Mouse (Mus musculus) kidney, embryonic 15.5 days (tissue): ENCODE data around the gene Ralgapa1. TPM values are rescaled to one million over a fixed set of nuclear protein-coding genes. Genes with fewer than 3 reads are reported as not detected.

Source experiments
- ATAC-seq: fragments of 200-750 bp; cut with Nextera tagmentation; replicated peaks from 2 replicates; pipeline ENCODE4 v1.8.0; 2017; ENCODE audit warnings: moderate TSS enrichment; ENCODE audit not compliant: low FRiP score
- H3K27ac ChIP-seq: fragments of 300-500 bp; sonication (generic); 2 replicates; pipeline ENCODE4 v1.5.1; 2015; ENCODE audit warnings: mild to moderate bottlenecking, inconsistent platforms
- H3K27me3 ChIP-seq: fragments of 300-500 bp; sonication (generic); 2 replicates; pipeline ENCODE4 v1.6.1; 2015; ENCODE audit warnings: inconsistent platforms
- H3K36me3 ChIP-seq: fragments of 300-500 bp; sonication (generic); 2 replicates; pipeline ENCODE4 v1.6.1; 2015; ENCODE audit warnings: inconsistent platforms
- H3K4me1 ChIP-seq: fragments of 300-500 bp; sonication (generic); 2 replicates; pipeline ENCODE4 v1.6.1; 2015; ENCODE audit warnings: inconsistent platforms
- H3K4me2 ChIP-seq: fragments of 300-500 bp; sonication (generic); 2 replicates; pipeline ENCODE4 v1.6.1; 2015; ENCODE audit warnings: moderate library complexity, mild to moderate bottlenecking, inconsistent platforms
- H3K4me3 ChIP-seq: fragments of 300-500 bp; sonication (generic); replicated peaks from 2 replicates; pipeline ENCODE4 v1.5.1; 2015; ENCODE audit warnings: mild to moderate bottlenecking, inconsistent platforms
- H3K9ac ChIP-seq: fragments of 300-500 bp; sonication (generic); 2 replicates; pipeline ENCODE4 v1.6.1; 2015; ENCODE audit warnings: mild to moderate bottlenecking, inconsistent platforms
- H3K9me3 ChIP-seq: fragments of 300-500 bp; sonication (generic); replicated peaks from 2 replicates; pipeline ENCODE4 v1.6.1; 2016; ENCODE audit warnings: inconsistent platforms
- whole genome bisulfite sequencing: fragments of 180-500 bp; shearing (Covaris S2); methylation state at CpG from one replicate; pipeline ENCODE4 v1.1.7; 2015; ENCODE audit warnings: mixed read lengths; 5-methylcytosine and 5-hydroxymethylcytosine counted together
- polyA plus RNA-seq: library from polyadenylated mRNA; unstranded; fragments of >200 nt; fragmentation: Nextera tagmentation; extraction: Ambion mirVana; gene quantifications from 2 replicates; pipeline ENCODE4 v1.2.1, GENCODE M21; 2015

The Ralgapa1 gene
- 13.2 and 14.0 TPM in 2 replicates for polyA plus RNA-seq

GRCm38 (mm10) chr12:55820661-55821314, at the start of gene Ralgapa1:
Gene Ralgapa1, minus strand, starts transcription at chr12:55821167.
- Histone ChIP-seq H3K4me1 (peaks cover 3% of the 10 kb centered on the region; the same call in 1 of the 2 replicates), H3K27ac (peak within 1 kb of the TSS; percentile 96), H3K4me2 (peak within 1 kb of the TSS; percentile 81), H3K4me3 (peak within 1 kb of the TSS; percentile 81), H3K9ac (peak within 1 kb of the TSS; percentile 88), H3K36me3 (no peaks in the 10 kb centered on the region), H3K9me3 (no peaks in the 10 kb centered on the region), H3K27me3 (no peaks in the 10 kb centered on the region)
- WGBS = under 1% methylated on average over 77 of the region's 78 CpGs
- ATAC-seq = peak; percentile 94

DNA sequence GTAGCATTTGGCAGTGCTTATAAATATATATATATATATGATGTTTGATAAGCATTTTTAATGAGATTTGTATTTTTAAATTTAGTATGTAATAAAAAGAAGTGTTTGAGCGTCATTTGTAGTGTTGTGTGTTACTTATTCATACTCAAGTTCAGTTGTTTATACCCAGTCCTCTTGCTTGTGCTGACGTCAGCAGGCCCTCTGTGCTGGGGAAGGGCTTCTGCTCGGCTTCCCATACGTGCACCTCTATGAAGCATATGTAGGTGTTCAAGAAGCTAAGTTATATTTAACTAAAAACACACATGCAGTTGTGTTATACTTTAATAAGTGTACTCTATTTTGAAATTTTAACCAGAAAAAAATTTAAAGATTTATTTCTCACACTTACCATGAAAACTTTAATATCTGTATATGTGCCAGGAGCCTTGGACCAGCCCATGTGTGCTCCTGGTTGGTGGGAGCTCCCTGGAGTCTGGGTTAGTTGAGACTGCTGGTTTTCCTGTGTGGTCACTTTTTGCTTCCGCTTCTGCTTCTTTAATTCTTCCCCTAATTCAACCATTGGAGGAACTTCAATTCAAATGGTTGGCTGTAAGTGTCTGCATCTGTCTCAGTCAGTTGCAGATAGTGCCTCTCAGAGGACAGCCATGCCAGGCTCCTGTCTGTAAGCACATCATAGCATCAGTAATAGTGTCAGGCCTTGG, 48.8 kb upstream of the Ralgapa1 start:
- no peaks in the 10 kb centered on the region for H3K27me3 ChIP-seq
- no peaks in the 10 kb centered on the region for H3K4me1 ChIP-seq
- H3K27ac ChIP-seq = no peak overlapping the region
- ATAC-seq = no peak
- H3K4me3 ChIP-seq = no peak overlapping the region
- H3K9ac ChIP-seq = no peak overlapping the region
- WGBS = 93% methylated on average over 5 of the region's 5 CpGs
- peaks cover 64% of the 10 kb centered on the region for H3K36me3 ChIP-seq
- H3K4me2 ChIP-seq = no peak overlapping the region
- H3K9me3 ChIP-seq = peaks cover 7% of the 10 kb centered on the region; the same call in 1 of the 2 replicates

GRCm38 (mm10) chr12:55867738-55868137, 46.8 kb upstream of the Ralgapa1 start:
- H3K36me3 ChIP-seq = peaks cover 77% of the 10 kb centered on the region

GRCm38 (mm10) chr12:55860631-55861030, 39.7 kb upstream of the Ralgapa1 start:
- Histone ChIP-seq H3K4me2 (no peak overlapping the region), H3K4me3 (no peak overlapping the region), H3K27me3 (no peaks in the 10 kb centered on the region), H3K4me1 (no peaks in the 10 kb centered on the region), H3K27ac (no peak overlapping the region), H3K9me3 (peaks cover 11% of the 10 kb centered on the region), H3K9ac (no peak overlapping the region), H3K36me3 (peaks cover 75% of the 10 kb centered on the region)
- no peak for ATAC-seq
- WGBS = 90% methylated on average over 7 of the region's 7 CpGs

More at GRCm38 (mm10) chr12:55867738-55868137, 46.8 kb upstream of the Ralgapa1 start:
- WGBS = 92% methylated on average over 4 of the region's 4 CpGs
- Histone ChIP-seq H3K9ac (no peak overlapping the region), H3K27ac (no peak overlapping the region), H3K9me3 (peaks cover 7% of the 10 kb centered on the region; the same call in 1 of the 2 replicates), H3K4me1 (no peaks in the 10 kb centered on the region), H3K4me3 (no peak overlapping the region), H3K4me2 (no peak overlapping the region), H3K27me3 (no peaks in the 10 kb centered on the region)
- no peak for ATAC-seq

DNA sequence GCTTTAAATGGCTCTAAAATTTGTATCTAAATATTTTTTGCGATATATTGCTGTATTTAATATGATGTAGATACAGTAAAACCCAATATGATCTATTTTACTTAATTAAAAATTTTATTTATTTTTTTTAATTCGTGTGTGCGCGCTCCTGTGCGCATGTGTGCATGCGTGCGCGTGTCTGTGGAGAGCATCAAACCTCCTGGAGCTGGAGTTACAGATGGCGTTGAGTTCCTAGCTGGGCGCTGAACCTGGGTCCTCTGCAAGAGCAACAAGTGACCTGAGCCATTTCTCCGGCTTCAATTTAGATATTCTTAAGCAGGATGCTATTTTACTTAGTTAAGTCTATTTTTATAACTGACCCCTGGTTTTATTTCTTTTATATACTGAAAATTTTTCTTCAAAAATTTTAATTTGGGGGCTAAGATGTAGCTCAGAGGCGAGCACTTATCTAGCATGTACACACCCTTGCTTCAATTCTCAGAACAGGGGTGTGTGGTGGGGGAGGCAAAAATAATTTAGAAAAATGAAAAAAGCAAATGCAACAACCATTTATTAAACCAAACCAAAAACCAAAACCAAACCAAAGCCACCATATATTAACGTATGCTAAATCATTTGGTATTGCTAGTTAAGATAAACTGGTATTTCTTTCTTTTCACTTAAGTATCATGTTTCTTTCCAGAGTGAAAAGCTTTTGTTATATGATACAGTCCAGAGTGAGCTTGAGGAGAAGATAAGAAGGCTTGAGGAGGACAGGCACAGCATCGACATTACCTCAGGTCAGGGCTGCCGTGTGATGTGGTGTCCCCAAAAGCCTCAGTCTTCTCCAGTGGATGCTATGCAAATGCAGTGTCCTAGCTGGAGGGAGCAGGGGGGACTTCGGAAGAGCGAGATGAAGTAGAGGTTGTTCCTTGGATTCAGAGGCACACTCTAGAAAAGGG, 38.7 kb upstream of the Ralgapa1 start:
- no peaks in the 10 kb centered on the region for H3K4me1 ChIP-seq
- no peak overlapping the region for H3K27ac ChIP-seq
- ATAC-seq = no peak
- no peak overlapping the region for H3K4me2 ChIP-seq
- peaks cover 76% of the 10 kb centered on the region for H3K36me3 ChIP-seq
- H3K9ac ChIP-seq = no peak overlapping the region
- H3K4me3 ChIP-seq = no peak overlapping the region
- H3K27me3 ChIP-seq = no peaks in the 10 kb centered on the region
- whole genome bisulfite sequencing = 88% methylated on average over 17 of the region's 17 CpGs
- H3K9me3 ChIP-seq = peaks cover 12% of the 10 kb centered on the region

- Histone ChIP-seq H3K9ac (no peak overlapping the region), H3K36me3 (peaks cover 53% of the 10 kb centered on the region), H3K4me1 (no peaks in the 10 kb centered on the region), H3K9me3 (peaks cover 1% of the 10 kb centered on the region; the same call in 1 of the 2 replicates), H3K4me2 (no peak overlapping the region), H3K27me3 (no peaks in the 10 kb centered on the region), H3K4me3 (no peak overlapping the region), H3K27ac (no peak overlapping the region)
- ATAC-seq = no peak
Measured at GRCm38 (mm10) chr12:55850650-55851049, 29.7 kb upstream of the Ralgapa1 start.

- H3K36me3 ChIP-seq = peaks cover 49% of the 10 kb centered on the region
- H3K9me3 ChIP-seq = no peaks in the 10 kb centered on the region; the same call in 1 of the 2 replicates
- WGBS = 94% methylated on average over 4 of the region's 4 CpGs
- H3K27me3 ChIP-seq = no peaks in the 10 kb centered on the region
- H3K4me1 ChIP-seq = no peaks in the 10 kb centered on the region
- H3K4me2 ChIP-seq = no peak overlapping the region
- no peak overlapping the region for H3K4me3 ChIP-seq
- ATAC-seq = no peak
- no peak overlapping the region for H3K27ac ChIP-seq
- H3K9ac ChIP-seq = no peak overlapping the region
Measured at GRCm38 (mm10) chr12:55847851-55848250, 26.9 kb upstream of the Ralgapa1 start.

DNA sequence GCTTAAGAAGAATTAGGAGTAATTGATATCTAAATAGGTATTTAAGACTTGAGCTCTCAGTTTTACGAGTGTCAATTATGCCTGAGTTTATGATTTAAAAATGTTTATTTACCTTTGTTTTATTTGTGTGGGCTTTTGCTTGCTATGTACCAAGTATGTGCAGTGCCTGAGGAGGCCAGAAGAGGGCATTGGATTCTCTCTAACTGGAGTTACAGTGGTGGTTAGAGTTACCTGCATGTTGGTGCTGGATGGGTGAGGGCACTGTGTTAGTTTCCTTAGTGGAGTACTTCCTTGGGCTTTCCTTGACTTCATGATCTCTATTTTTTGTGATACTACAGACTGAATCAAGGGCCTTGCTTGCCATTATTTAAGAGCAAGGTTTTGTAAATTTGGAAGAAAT, 25.8 kb upstream of the Ralgapa1 start:
- H3K9ac ChIP-seq = no peak overlapping the region
- no peak overlapping the region for H3K4me3 ChIP-seq
- H3K27ac ChIP-seq = no peak overlapping the region
- no peaks in the 10 kb centered on the region; the same call in 1 of the 2 replicates for H3K9me3 ChIP-seq
- 64% methylated on average over 1 of the region's 1 CpGs for WGBS
- no peak for ATAC-seq
- H3K36me3 ChIP-seq = peaks cover 58% of the 10 kb centered on the region
- no peaks in the 10 kb centered on the region for H3K27me3 ChIP-seq
- no peak overlapping the region for H3K4me2 ChIP-seq
- no peaks in the 10 kb centered on the region for H3K4me1 ChIP-seq

DNA sequence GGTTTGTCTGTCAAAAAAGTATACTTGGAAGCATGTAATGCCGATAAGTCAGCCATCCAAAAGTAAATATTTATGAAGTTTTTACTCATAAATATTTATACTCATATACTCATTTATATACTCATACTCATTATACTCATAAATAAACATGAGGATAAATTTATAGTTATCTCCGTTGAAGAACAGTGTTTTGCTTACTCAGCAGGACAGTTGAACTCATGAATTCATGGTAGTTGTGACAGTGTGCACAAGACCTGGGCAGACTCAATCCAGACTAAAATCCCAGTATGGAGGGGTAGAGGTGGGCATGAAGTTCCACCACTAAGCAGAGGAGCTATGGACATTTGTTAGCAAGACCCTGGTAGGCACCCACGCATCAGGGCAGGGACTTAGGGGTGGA, 16.5 kb upstream of the Ralgapa1 start:
- no peak overlapping the region for H3K27ac ChIP-seq
- H3K9ac ChIP-seq = no peak overlapping the region
- 71% methylated on average over 3 of the region's 3 CpGs for WGBS
- peaks cover 13% of the 10 kb centered on the region; the same call in 1 of the 2 replicates for H3K4me1 ChIP-seq
- no peaks in the 10 kb centered on the region for H3K9me3 ChIP-seq
- peak overlapping the region; percentile 72 for H3K4me2 ChIP-seq
- no peak for ATAC-seq
- H3K27me3 ChIP-seq = no peaks in the 10 kb centered on the region
- peaks cover 12% of the 10 kb centered on the region for H3K36me3 ChIP-seq
- peak overlapping the region; percentile 64 for H3K4me3 ChIP-seq

GRCm38 (mm10) chr12:55836199-55836951, 15.4 kb upstream of the Ralgapa1 start, which contains the start of gene Brms1l:
Gene Brms1l, plus strand, starts transcription at chr12:55836324.
- peaks cover 1% of the 10 kb centered on the region; the same call in 1 of the 2 replicates for H3K36me3 ChIP-seq
- peak within 1 kb of the TSS; percentile 64 for H3K9ac ChIP-seq
- peak; percentile 100 for ATAC-seq
- peak within 1 kb of the TSS; percentile 72 for H3K4me2 ChIP-seq
- H3K9me3 ChIP-seq = no peaks in the 10 kb centered on the region
- H3K4me1 ChIP-seq = peaks cover 13% of the 10 kb centered on the region; the same call in 1 of the 2 replicates
- peak within 1 kb of the TSS; percentile 91 for H3K27ac ChIP-seq
- H3K4me3 ChIP-seq = peak within 1 kb of the TSS; percentile 64
- WGBS = under 1% methylated on average over 76 of the region's 77 CpGs
- H3K27me3 ChIP-seq = no peaks in the 10 kb centered on the region

GRCm38 (mm10) chr12:55835857-55836198, 14.9 kb upstream of the Ralgapa1 start:
- no peak for ATAC-seq
- Histone ChIP-seq H3K36me3 (no peaks in the 10 kb centered on the region), H3K4me2 (peak overlapping the region; percentile 58), H3K27ac (peak overlapping the region; percentile 87), H3K4me1 (peaks cover 13% of the 10 kb centered on the region; the same call in 1 of the 2 replicates), H3K9me3 (no peaks in the 10 kb centered on the region), H3K4me3 (peak overlapping the region; percentile 64), H3K9ac (0 out of 2 replicates have a peak overlapping the region, but pooled peaks have one; percentile 39), H3K27me3 (no peaks in the 10 kb centered on the region)
- WGBS = 3% methylated on average over 6 of the region's 6 CpGs
